Comparison of ENCODE assay signal across 8 mouse cellular contexts in the genomic region with DNA sequence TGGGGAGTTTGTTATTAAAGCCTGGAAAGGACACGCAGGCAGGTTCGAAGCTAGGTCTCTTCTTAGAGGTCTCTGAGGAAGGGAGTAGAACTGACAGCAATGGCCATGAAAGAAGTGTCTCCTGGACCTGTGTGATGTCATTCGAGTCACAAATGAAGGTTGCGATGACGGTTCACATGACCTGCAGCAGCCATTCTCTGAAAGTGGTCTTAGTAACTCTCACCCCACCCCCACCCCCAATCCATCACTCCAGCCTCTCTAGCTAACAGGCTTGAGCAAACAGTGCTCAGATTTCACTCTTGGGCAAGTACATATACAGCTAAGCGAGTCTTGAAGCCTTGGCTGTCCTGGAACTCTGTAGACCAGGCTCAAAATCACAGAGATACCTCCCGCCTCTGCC. TPM values are rescaled to one million over a fixed set of nuclear protein-coding genes. Genes with fewer than 3 reads are reported as not detected.
A peak's percentile ranks its signal among the peaks of the same experiment; 100 is the strongest.
DNase-seq lines count a peak whose midpoint lies in the region; ATAC-seq lines count a peak whose summit lies in the region.

No protein-coding gene starts in this region.

- DNase-seq in lung, postnatal 36 days = no peak
- DNase-seq in liver, embryonic 11.5 days (ENCODE audit: low spot score) = no peak
- DNase-seq in cerebellum, adult 9-10 months = no peak
- no peak for DNase-seq in left cerebral cortex, postnatal 25 days (ENCODE audit: low spot score in 2 of 2)

- peaks cover 21% of the 10 kb centered on the region for H3K4me1 ChIP-seq in lung, embryonic 15.5 days
- H3K4me1 ChIP-seq in forebrain, embryonic 13.5 days = peaks cover 14% of the 10 kb centered on the region
- H3K4me1 ChIP-seq in liver, embryonic 11.5 days (replicated peaks; ENCODE audit: control insufficient read depth, insufficient read depth, low read length) = peaks cover 13% of the 10 kb centered on the region
- H3K4me1 ChIP-seq in stomach, embryonic 16.5 days (ENCODE audit: control insufficient read depth, insufficient read depth, low read length) = peaks cover 15% of the 10 kb centered on the region

- intact Hi-C loops in left cerebral cortex, postnatal 25 days (cut with DNase I) = loop anchor here (5.0 kb wide), 1 partner anchor 34 kb away; no protein-coding TSS in a partner anchor

- peak overlapping the region; percentile 81 for H3K4me2 ChIP-seq in lung, embryonic 15.5 days
- peak overlapping the region; percentile 80; the same call in 1 of the 2 replicates for H3K4me2 ChIP-seq in forebrain, embryonic 13.5 days
- H3K4me2 ChIP-seq in liver, embryonic 11.5 days = peak overlapping the region; percentile 85
- peak overlapping the region; percentile 56 for H3K4me2 ChIP-seq in stomach, embryonic 16.5 days (ENCODE audit: low read depth, low read length)

- ATAC-seq in lung, embryonic 15.5 days (ENCODE audit: borderline replicate concordance, extremely low read depth, low FRiP score, low TSS enrichment) = peak; percentile 43; the same call in 1 of the 2 replicates
- ATAC-seq in forebrain, embryonic 13.5 days = no peak
- peak; percentile 26; the same call in 1 of the 2 replicates for ATAC-seq in liver, embryonic 11.5 days (replicated peaks; ENCODE audit: low FRiP score)
- ATAC-seq in stomach, embryonic 16.5 days (ENCODE audit: insufficient read depth, low FRiP score) = no peak
- ATAC-seq in erythroid progenitor cell, adult 5-6 weeks (replicated peaks; ENCODE audit: low FRiP score, poor library complexity, severe bottlenecking) = no peak

- H3K36me3 ChIP-seq in lung, embryonic 15.5 days = no peaks in the 10 kb centered on the region
- no peaks in the 10 kb centered on the region for H3K36me3 ChIP-seq in forebrain, embryonic 13.5 days (ENCODE audit: poor library complexity, severe bottlenecking)
- no peaks in the 10 kb centered on the region; the same call in 1 of the 2 replicates for H3K36me3 ChIP-seq in liver, embryonic 11.5 days (ENCODE audit: control insufficient read depth, insufficient read depth, low read length)
- no peaks in the 10 kb centered on the region for H3K36me3 ChIP-seq in stomach, embryonic 16.5 days (ENCODE audit: control insufficient read depth, insufficient read depth, low read length)

- H3K4me3 ChIP-seq in lung, embryonic 15.5 days = peak overlapping the region; percentile 62
- 0 out of 2 replicates have a peak overlapping the region, but pooled peaks have one; percentile 53 for H3K4me3 ChIP-seq in forebrain, embryonic 13.5 days
- peak overlapping the region; percentile 78 for H3K4me3 ChIP-seq in liver, embryonic 11.5 days (ENCODE audit: low read depth, low read length)
- H3K4me3 ChIP-seq in stomach, embryonic 16.5 days (replicated peaks; ENCODE audit: low read length) = peak overlapping the region; percentile 63

- no peaks in the 10 kb centered on the region for H3K27me3 ChIP-seq in lung, embryonic 15.5 days
- H3K27me3 ChIP-seq in forebrain, embryonic 13.5 days = no peaks in the 10 kb centered on the region
- no peaks in the 10 kb centered on the region for H3K27me3 ChIP-seq in liver, embryonic 11.5 days (replicated peaks; ENCODE audit: control insufficient read depth, insufficient read depth, low read length)
- H3K27me3 ChIP-seq in stomach, embryonic 16.5 days (ENCODE audit: control insufficient read depth, insufficient read depth, low read length) = no peaks in the 10 kb centered on the region

- peak overlapping the region; percentile 72 for H3K9ac ChIP-seq in lung, embryonic 15.5 days
- no peak overlapping the region for H3K9ac ChIP-seq in forebrain, embryonic 13.5 days
- peak overlapping the region; percentile 89 for H3K9ac ChIP-seq in liver, embryonic 11.5 days (ENCODE audit: low read depth, low read length)
- H3K9ac ChIP-seq in stomach, embryonic 16.5 days (ENCODE audit: low read length) = peak overlapping the region; percentile 75

- WGBS in lung, embryonic 15.5 days = 15% methylated on average over 7 of the region's 7 CpGs
- WGBS in forebrain, embryonic 13.5 days = 79% methylated on average over 7 of the region's 7 CpGs
- 51% methylated on average over 7 of the region's 7 CpGs for WGBS in liver, embryonic 11.5 days
- WGBS in stomach, embryonic 16.5 days = 26% methylated on average over 7 of the region's 7 CpGs

- peak overlapping the region; percentile 86 for H3K27ac ChIP-seq in lung, embryonic 15.5 days
- H3K27ac ChIP-seq in forebrain, embryonic 13.5 days = no peak overlapping the region
- H3K27ac ChIP-seq in liver, embryonic 11.5 days (ENCODE audit: low read depth, low read length) = peak overlapping the region; percentile 80
- peak overlapping the region; percentile 85 for H3K27ac ChIP-seq in stomach, embryonic 16.5 days (ENCODE audit: low read length)

- H3K9me3 ChIP-seq in lung, embryonic 15.5 days = no peaks in the 10 kb centered on the region
- peaks cover 16% of the 10 kb centered on the region for H3K9me3 ChIP-seq in forebrain, embryonic 13.5 days (replicated peaks)
- H3K9me3 ChIP-seq in liver, embryonic 11.5 days (ENCODE audit: control insufficient read depth, low read length) = peaks cover 7% of the 10 kb centered on the region; the same call in 1 of the 2 replicates
- H3K9me3 ChIP-seq in stomach, embryonic 16.5 days (replicated peaks; ENCODE audit: control insufficient read depth, low read length) = 0 out of 2 replicates have a peak, but pooled peaks cover 12% of the 10 kb centered on the region

RNA-seq across cellular contexts. Expression of gene Gusb, which starts 0.4 kb away (rescaled TPM):
- 65.0 and 65.6 TPM in 2 replicates for polyA plus RNA-seq in lung, embryonic 15.5 days (2015; fragmentation: Nextera tagmentation; extraction: Ambion mirVana)
- polyA plus RNA-seq in forebrain, embryonic 13.5 days (2015; fragmentation: Nextera tagmentation; extraction: Ambion mirVana) = 15.9 and 16.6 TPM in 2 replicates
- 82.5 and 89.9 TPM in 2 replicates for polyA plus RNA-seq in liver, embryonic 11.5 days (2014; fragmentation: Nextera tagmentation; extraction: Ambion mirVana)
- polyA plus RNA-seq in stomach, embryonic 16.5 days (2015; fragmentation: Nextera tagmentation; extraction: Ambion mirVana) = 66.0 and 71.7 TPM in 2 replicates
- total RNA-seq in erythroid progenitor cell, adult 5-6 weeks (2015; ENCODE audit: low replicate concordance) = 24.9 and 27.2 TPM in 2 replicates
- 5.4 and 15.1 TPM in 2 replicates for total RNA-seq in erythroid progenitor cell, adult 5-6 weeks (2017; ENCODE audit: low replicate concordance)
- total RNA-seq in left cerebral cortex, postnatal 25 days (2021) = 10 to 100 TPM; 11.4 to 11.5 TPM

RNA-seq across cellular contexts. Expression of gene Asl, which starts 25.8 kb away (rescaled TPM):
- 25.8 and 30.9 TPM in 2 replicates for polyA plus RNA-seq in lung, embryonic 15.5 days (2015; fragmentation: Nextera tagmentation; extraction: Ambion mirVana)
- 23.3 and 28.6 TPM in 2 replicates for polyA plus RNA-seq in forebrain, embryonic 13.5 days (2015; fragmentation: Nextera tagmentation; extraction: Ambion mirVana)
- 51.8 and 61.0 TPM in 2 replicates for polyA plus RNA-seq in liver, embryonic 11.5 days (2014; fragmentation: Nextera tagmentation; extraction: Ambion mirVana)
- 46.5 and 47.8 TPM in 2 replicates for polyA plus RNA-seq in stomach, embryonic 16.5 days (2015; fragmentation: Nextera tagmentation; extraction: Ambion mirVana)
- total RNA-seq in erythroid progenitor cell, adult 5-6 weeks (2015; ENCODE audit: low replicate concordance) = 8.6 and 10.9 TPM in 2 replicates
- total RNA-seq in erythroid progenitor cell, adult 5-6 weeks (2017; ENCODE audit: low replicate concordance) = 1.8 TPM in 1 of 2 replicates, not detected in the other
- total RNA-seq in left cerebral cortex, postnatal 25 days (2021) = 10 to 100 TPM; 18.8 to 19.0 TPM

RNA-seq across cellular contexts. Expression of gene Crcp, which starts 25.9 kb away (rescaled TPM):
- 39.1 and 40.1 TPM in 2 replicates for polyA plus RNA-seq in lung, embryonic 15.5 days (2015; fragmentation: Nextera tagmentation; extraction: Ambion mirVana)
- 67.0 and 77.0 TPM in 2 replicates for polyA plus RNA-seq in forebrain, embryonic 13.5 days (2015; fragmentation: Nextera tagmentation; extraction: Ambion mirVana)
- 30.8 and 34.8 TPM in 2 replicates for polyA plus RNA-seq in liver, embryonic 11.5 days (2014; fragmentation: Nextera tagmentation; extraction: Ambion mirVana)
- 32.1 and 33.1 TPM in 2 replicates for polyA plus RNA-seq in stomach, embryonic 16.5 days (2015; fragmentation: Nextera tagmentation; extraction: Ambion mirVana)
- 15.1 and 31.4 TPM in 2 replicates for total RNA-seq in erythroid progenitor cell, adult 5-6 weeks (2015; ENCODE audit: low replicate concordance)
- 17.2 and 18.1 TPM in 2 replicates for total RNA-seq in erythroid progenitor cell, adult 5-6 weeks (2017; ENCODE audit: low replicate concordance)
- total RNA-seq in left cerebral cortex, postnatal 25 days (2021) = 10 to 100 TPM; 29.7 to 30.7 TPM

Comparison
In these comparisons a context has a peak if more than half of its experiments do, and no peak if none do; other contexts are left out.
1. ATAC-seq: peak in lung, embryonic 15.5 days (single experiment) and liver, embryonic 11.5 days (single experiment); none in forebrain, embryonic 13.5 days (single experiment), stomach, embryonic 16.5 days (single experiment) and erythroid progenitor cell, adult 5-6 weeks (single experiment).
2. Peak in every context shown above with its lines, with median percentiles within 50 percentile points of each other: H3K4me2 ChIP-seq and H3K4me3 ChIP-seq.